Mouse (Mus musculus): ENCODE results near the gene Pitx1.

Gene Pitx1

GRCm38 (mm10) chr13:55830833-55831721 is 4.9 kb downstream of the Pitx1 start:
- DNase-seq (ENCODE audit: low read depth, low spot score): peak; percentile 87

DNA sequence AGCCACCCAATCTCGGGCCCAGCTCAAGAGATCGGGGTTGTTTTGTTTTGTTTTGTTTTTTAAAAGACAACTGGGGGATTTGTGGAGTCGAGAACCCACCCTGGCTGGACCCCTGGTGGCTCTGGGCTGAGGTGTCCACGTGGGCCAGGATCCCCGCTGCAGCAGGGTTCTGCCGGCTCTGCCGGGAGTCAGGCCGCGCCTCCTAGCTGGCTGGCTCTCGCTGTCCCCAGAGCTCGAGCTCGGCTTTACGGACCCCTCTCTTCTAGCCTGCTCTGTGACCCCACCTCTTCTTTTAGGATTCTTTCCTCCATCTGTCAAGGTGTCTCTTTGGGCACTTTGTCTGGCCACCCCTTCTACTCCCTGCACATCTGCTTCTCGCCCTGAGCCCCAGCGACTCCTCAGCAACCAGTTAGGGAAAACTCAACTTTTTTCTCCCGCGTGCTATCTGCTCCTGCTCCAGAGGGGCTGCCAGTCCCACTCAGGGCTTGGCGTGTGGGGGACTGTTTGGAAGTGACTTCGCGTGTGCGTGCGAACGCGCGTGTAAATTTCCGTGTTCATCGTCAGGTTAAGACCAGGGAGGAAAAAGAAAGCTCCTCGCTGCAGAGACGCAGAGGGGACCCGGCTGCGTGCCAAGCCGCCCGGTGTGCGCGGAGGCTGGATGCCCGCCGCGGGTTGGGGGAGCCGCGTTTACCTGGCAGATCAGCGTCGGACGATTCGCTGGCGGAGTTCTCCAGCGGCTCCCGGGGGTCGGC is 5.7 kb downstream of the Pitx1 start:
- DNase-seq (ENCODE audit: low read depth, low spot score): peak; percentile 52

DNA sequence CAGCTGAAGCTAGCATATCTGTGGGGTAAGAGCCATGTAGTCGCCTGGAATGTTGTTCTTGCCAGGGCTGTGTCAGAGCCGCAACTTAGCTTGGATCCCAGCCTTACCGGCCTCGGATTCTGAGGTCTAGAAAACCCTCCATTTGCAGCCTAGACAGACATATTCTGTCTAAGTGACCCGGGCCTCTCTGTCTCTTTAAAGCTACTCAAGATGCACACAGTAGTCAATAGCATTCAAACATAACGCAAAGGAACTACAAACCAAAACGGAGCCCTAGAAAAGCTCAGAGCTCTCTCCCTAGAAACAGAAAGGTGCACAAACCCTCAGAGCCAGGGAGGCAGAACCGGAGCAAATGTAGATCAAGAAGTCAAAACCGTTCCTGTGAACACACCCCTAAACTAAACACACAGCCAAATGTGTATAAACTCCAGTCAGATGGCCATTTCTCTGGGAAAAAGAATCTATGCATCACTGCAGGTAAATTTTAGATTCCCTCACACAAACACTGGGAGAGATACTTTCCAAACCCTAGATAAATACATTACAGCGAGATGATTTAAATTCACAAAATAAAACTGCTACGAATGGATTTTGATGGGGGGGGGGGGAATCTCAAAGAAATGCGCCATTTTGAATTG is 6.9 kb downstream of the Pitx1 start:
- no peak for DNase-seq (ENCODE audit: low read depth, low spot score)

DNA sequence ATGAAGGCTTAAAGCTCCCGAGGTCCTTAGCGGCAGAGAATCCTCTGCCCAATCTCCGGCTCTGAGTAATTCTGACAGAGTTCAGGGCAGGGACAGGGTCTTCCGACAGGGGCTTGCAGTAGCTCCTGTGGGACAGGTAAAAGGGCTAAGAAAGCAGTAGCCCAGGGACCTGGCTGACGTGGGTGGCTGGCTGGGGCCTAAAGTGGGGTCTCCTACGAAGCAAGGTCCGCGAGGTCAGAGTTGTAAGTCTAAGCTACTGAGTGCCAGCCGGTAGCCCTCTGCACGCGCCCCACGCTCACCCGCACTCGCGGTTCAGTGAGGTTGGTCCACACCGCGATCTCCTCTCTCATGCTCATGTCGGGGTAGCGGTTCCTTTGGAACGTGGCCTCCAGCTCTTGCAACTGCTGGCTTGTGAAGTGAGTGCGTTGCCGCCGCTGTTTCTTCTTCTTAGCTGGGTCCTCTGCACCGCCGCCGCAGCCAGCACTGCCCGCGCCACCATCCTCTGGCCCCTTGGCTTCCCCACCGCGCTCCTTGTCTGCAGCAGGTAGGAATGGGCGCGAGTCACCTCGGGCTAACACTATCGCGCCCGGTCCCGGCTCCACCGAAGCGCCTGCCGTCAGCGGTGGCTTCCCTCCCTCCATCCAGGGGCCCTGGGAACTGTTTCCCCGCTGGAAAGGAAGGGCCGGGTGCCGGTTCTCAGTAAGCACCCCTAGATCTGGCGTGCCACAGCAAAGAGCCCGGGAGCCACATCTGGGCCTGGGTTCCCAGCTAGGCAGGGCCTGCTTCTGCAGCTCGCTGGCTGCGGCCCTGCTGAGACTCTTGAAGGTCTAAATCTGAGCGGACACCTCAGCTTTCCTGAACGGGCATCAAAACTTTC is 7.6 kb downstream of the Pitx1 start:
- DNase-seq (ENCODE audit: low read depth, low spot score): peak; percentile 61

DNA sequence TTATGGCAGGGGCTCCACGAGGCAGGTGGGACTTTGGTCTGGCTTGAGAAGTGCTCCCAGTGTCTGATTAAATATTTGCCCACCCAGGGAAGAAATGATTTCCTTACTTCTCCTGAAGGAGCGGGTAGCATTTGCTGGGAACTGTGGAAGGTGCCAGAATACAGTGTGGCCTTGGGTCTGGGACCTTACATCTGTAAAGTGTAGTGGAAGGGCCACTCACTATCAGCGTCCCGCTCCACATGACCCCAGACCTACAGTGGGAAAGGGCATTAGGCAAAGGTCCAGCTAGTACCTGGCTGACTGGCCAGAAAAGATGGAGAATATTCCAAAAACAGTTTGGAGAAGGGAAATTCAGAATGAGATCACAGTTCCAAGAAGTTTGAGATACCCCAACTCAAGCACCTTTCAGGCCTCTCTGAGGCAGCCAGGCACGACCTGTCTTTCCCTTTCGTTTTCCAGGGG is 8.3 kb downstream of the Pitx1 start:
- DNase-seq (ENCODE audit: low read depth, low spot score): peak; percentile 23

DNA sequence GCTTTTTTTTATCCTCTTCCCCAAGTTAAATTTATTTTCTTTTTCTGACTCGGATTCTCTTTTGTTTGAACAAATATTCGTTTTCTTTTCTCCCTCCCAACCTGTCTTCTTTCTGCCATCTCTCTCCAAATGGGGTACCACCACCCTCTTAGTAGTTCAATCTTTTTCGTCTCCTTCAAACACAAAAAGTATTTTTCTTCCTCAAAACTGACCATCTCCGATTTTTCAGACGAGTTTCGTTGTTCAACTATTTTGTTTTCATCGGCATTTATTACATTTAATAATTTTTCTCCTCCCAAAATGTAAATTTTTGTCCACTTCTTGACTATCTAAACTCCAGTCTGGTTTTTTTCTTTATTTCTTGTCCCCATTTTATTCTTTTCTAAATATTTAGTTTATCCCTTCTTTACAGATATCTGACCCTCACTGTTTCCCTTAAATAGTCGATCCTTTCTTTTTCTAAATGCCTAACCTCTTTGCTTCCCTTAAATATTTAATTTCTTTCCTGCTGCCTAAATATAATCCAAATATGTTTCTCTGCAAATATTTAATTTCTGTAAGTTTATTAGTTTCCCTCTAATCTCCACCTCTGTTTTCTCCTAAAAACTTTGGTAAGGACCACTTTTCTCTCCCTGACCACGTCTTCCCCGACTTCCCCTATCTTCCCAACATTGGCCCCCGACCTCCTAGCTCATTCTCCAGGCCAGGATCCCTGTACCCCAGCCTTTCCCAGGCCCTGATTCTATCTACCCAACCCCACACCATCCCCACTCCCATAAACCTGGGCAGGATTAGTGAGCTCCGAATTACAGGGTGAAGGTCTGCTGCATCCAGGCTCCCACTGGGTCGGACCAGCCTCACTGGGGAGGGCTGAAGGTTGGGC is 9.0 kb downstream of the Pitx1 start:
- DNase-seq (ENCODE audit: low read depth, low spot score): peak; percentile 21

GRCm38 (mm10) chr13:55826008-55826671 is 9.9 kb downstream of the Pitx1 start:
- peak; percentile 44 for DNase-seq (ENCODE audit: low read depth, low spot score)

GRCm38 (mm10) chr13:55825245-55825681 is 10.7 kb downstream of the Pitx1 start:
- DNase-seq (ENCODE audit: low read depth, low spot score): peak; percentile 33

- DNase-seq (ENCODE audit: low read depth, low spot score): peak; percentile 19
Observed at GRCm38 (mm10) chr13:55824151-55824945, 11.6 kb downstream of the Pitx1 start.

DNA sequence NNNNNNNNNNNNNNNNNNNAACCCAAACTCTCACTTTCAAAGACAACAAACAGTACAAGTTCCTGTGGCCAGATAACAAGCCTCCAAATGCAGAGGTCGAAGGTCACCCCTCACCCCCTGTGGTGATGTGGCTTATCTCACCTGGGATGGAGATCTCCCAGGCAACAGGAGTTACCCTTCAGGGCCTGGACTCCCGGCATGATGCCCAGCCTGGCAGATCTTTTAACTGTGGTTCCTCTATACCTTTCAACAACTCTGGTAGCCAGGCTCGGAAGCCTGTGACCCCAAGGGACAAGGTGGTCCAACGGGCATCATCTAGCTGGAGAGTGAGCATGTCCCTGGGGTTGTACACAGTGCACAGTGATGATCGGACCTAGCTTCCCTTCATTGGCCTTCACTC is 13.5 kb downstream of the Pitx1 start:
- no peak for DNase-seq (ENCODE audit: low read depth, low spot score)

DNA sequence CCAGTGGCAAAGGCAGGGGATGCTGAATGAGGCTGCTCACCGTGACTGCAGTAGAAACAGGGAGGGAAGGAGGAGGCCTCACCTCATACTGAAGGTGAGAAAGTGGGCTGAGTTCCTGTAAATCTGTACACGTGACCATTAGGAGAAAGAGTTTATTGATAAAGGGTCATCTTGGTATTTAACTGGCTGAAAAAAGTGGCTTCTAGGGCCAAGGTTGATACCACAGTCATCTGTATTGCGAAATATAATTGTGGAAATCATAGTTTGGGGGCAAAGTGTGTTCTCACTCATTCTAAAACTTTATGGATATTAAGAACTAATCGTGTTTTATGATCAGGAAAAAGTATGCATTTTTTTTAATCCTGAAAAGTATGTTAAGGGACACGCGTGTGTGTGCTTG is 21.2 kb downstream of the Pitx1 start:
- DNase-seq (ENCODE audit: low read depth, low spot score): no peak

GRCm38 (mm10) chr13:55813490-55814016 is 22.4 kb downstream of the Pitx1 start:
- DNase-seq (ENCODE audit: low read depth, low spot score): no peak

DNA sequence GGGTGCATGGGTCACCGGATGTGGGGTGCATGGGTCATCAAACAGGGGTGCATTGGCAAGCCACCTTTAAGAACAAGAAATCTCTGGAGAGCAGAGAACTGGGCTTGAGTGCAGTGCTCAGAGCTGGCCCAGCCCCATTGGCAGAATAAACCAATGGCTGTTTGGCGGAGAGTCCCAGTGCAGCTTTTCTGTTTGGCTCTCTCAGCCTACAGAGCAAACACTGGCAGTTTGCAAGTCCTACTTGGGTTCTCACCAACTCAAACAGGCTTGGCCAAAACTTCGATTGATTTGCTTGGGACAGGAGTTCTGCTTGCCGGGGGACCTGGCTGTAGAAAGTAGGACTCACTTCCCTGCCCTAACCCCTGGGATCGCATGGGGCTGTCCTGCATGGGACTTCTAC is 25.0 kb downstream of the Pitx1 start:
- DNase-seq (ENCODE audit: low read depth, low spot score): no peak

GRCm38 (mm10) chr13:55809707-55810106 is 26.3 kb downstream of the Pitx1 start:
- no peak for DNase-seq (ENCODE audit: low read depth, low spot score)

GRCm38 (mm10) chr13:55809041-55809623 is 26.9 kb downstream of the Pitx1 start:
- no peak for DNase-seq (ENCODE audit: low read depth, low spot score)

DNA sequence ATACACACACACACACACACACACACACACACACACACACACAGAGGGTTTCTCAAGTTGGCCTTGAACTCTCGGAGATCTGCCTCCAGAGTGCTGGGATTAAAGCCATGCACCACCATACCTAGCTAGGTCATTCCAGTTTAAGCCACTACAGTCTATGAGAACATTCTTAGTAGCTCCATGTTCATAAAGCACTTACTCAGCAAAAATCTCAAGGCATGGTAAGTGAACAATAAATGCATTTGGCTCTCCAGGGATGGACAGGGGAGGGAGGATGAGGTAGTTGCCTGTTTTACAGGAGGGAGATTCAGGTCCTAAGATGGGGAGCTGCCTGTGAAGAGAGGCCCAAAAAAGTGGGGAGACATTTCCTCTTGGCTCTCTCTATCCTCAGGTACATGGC is 32.0 kb downstream of the Pitx1 start:
- no peak for DNase-seq (ENCODE audit: low read depth, low spot score)

DNA sequence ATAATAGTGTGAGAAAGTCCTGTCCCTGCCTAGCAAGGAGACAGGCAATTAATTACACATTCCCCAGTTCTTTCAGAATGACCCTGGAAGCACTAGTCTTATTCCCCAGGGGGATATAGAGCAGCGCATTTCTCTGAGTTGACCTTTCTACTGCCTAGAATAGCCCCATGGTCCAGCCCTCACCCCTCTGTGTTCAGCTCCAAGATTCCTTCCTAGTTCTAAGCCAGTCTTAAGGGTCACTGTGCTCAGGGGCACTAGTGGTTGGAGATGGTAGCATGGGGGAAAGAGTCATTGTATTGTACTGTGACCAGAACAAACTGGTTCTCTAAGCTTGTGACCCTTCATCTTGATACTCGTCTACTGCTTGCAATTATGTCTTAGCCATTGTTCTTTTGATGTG is 34.7 kb downstream of the Pitx1 start:
- no peak for DNase-seq (ENCODE audit: low read depth, low spot score)

- DNase-seq (ENCODE audit: low read depth, low spot score): no peak
Observed at GRCm38 (mm10) chr13:55786120-55786519, 49.9 kb downstream of the Pitx1 start.

Data from ES-CJ7 (cell line).